Mouse (Mus musculus): ENCODE data around the gene Dlgap3. TPM values are rescaled to one million over a fixed set of nuclear protein-coding genes. Genes with fewer than 3 reads are reported as not detected.

Gene Dlgap3
- polyA plus RNA-seq (2014; fragmentation: Illumina TruSeq; extraction: RNeasy Lipid Tissue Mini Kit (QIAGEN cat#74804); ENCODE audit: low read depth, low replicate concordance) = not detected

GRCm38 (mm10) chr4:127168914-127169345 lies at the start of gene Dlgap3:
TSS of gene Dlgap3 (plus strand) at chr4:127169204.

GRCm38 (mm10) chr4:127123391-127123790 lies 45.6 kb upstream of the Dlgap3 start, which contains the start of gene Tmem35b:
TSS of gene Tmem35b (plus strand) at chr4:127123691.

GRCm38 (mm10) chr4:127243552-127243951 lies 74.5 kb downstream of the Dlgap3 start, which contains the start of gene Smim12:
TSS of gene Smim12 (plus strand) at chr4:127243784.

Other genes starting within 250 kb of the Dlgap3 start
- 36.0 TPM for gene Zmym4, start 201.1 kb upstream of the Dlgap3 start, polyA plus RNA-seq (2014; fragmentation: Illumina TruSeq; extraction: RNeasy Lipid Tissue Mini Kit (QIAGEN cat#74804); ENCODE audit: low read depth, low replicate concordance)
- gene Sfpq, start 147.9 kb upstream of the Dlgap3 start, polyA plus RNA-seq (2014; fragmentation: Illumina TruSeq; extraction: RNeasy Lipid Tissue Mini Kit (QIAGEN cat#74804); ENCODE audit: low read depth, low replicate concordance) = 380 TPM
- 17.9 TPM for gene Zmym1, start 108.1 kb upstream of the Dlgap3 start, polyA plus RNA-seq (2014; fragmentation: Illumina TruSeq; extraction: RNeasy Lipid Tissue Mini Kit (QIAGEN cat#74804); ENCODE audit: low read depth, low replicate concordance)
- gene Zmym6, start 91.8 kb upstream of the Dlgap3 start, polyA plus RNA-seq (2014; fragmentation: Illumina TruSeq; extraction: RNeasy Lipid Tissue Mini Kit (QIAGEN cat#74804); ENCODE audit: low read depth, low replicate concordance) = 75.0 TPM
- gene Tmem35b, start 45.5 kb upstream of the Dlgap3 start, polyA plus RNA-seq (2014; fragmentation: Illumina TruSeq; extraction: RNeasy Lipid Tissue Mini Kit (QIAGEN cat#74804); ENCODE audit: low read depth, low replicate concordance) = 24.6 TPM
- 1.1 TPM for gene Smim12, start 74.6 kb downstream of the Dlgap3 start, polyA plus RNA-seq (2014; fragmentation: Illumina TruSeq; extraction: RNeasy Lipid Tissue Mini Kit (QIAGEN cat#74804); ENCODE audit: low read depth, low replicate concordance)
- not detected for gene Gja4, start 144.8 kb downstream of the Dlgap3 start, polyA plus RNA-seq (2014; fragmentation: Illumina TruSeq; extraction: RNeasy Lipid Tissue Mini Kit (QIAGEN cat#74804); ENCODE audit: low read depth, low replicate concordance)
- 4.0 TPM for gene Gjb3, start 161.6 kb downstream of the Dlgap3 start, polyA plus RNA-seq (2014; fragmentation: Illumina TruSeq; extraction: RNeasy Lipid Tissue Mini Kit (QIAGEN cat#74804); ENCODE audit: low read depth, low replicate concordance)
- not detected for gene Gjb4, start 184.9 kb downstream of the Dlgap3 start, polyA plus RNA-seq (2014; fragmentation: Illumina TruSeq; extraction: RNeasy Lipid Tissue Mini Kit (QIAGEN cat#74804); ENCODE audit: low read depth, low replicate concordance)
- 0.41 TPM for gene Gjb5, start 189.0 kb downstream of the Dlgap3 start, polyA plus RNA-seq (2014; fragmentation: Illumina TruSeq; extraction: RNeasy Lipid Tissue Mini Kit (QIAGEN cat#74804); ENCODE audit: low read depth, low replicate concordance)